Comparison of ENCODE assay signal across 8 mouse cellular contexts in the genomic region with DNA sequence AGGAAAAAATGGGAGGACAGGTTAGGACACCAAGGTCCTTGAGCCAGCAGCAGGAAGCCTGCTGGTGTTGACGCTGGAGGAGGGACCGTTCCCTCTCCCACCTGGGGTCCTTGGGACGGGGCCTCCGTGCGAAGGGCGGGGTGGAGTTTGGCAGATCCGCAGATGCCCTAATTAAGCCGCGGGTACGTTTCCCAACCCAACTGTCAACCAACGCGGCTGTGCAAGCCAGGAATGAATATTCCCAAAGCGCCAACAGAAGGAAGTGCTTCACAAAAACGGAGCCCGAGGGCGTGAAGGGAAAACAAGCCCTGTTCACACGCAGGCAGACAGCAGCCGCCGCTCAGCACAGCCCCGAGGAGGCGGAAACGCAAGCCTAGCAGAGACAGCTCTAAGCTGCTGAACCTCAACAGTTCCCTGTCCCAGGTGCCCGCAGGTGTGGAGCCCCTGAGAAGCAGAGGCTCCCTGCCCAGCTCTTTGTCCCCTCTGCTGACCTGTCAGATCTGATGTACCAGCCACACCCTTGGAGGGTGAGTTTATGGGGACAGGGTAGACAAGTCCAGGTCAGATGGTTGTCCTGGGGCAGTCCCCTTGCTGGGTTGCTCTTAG.
A peak's percentile ranks its signal among the peaks of the same experiment; 100 is the strongest.
DNase-seq lines count a peak whose midpoint lies in the region; ATAC-seq and TF ChIP-seq lines count a peak whose summit lies in the region.

No protein-coding gene starts in this region.

- DNase-seq in cerebellum, adult 2 months = peak; percentile 15
- no peak for DNase-seq in cerebellum, adult 11-12 months
- peak; percentile 46 for DNase-seq in embryo, embryonic 10 days (ENCODE audit: low spot score)
- DNase-seq in layer of hippocampus, postnatal 36 days = peak; percentile 62 to 78
- no peak for DNase-seq in natural killer cell, adult 2 months (ENCODE audit: low spot score in 2 of 2)
- DNase-seq in adrenal gland, adult 8-10 months = no peak

- no peak overlapping the region for H3K27ac ChIP-seq in cerebellum, adult 2 months (ENCODE audit: insufficient read depth, low read length)
- H3K27ac ChIP-seq in heart, embryonic 13.5 days (replicated peaks) = no peak overlapping the region
- H3K27ac ChIP-seq in midbrain, embryonic 12.5 days (replicated peaks) = no peak overlapping the region

- no peak for TF ChIP-seq CTCF in cerebellum, adult 2 months (IDR thresholded peaks at IDR 0.05; ENCODE audit: borderline replicate concordance, insufficient read depth, low read depth, low read length)

- 0 out of 2 replicates have a peak, but pooled peaks cover 3% of the 10 kb centered on the region for H3K4me1 ChIP-seq in cerebellum, adult 2 months (ENCODE audit: control insufficient read depth, insufficient read depth, low read length)
- peaks cover 25% of the 10 kb centered on the region for H3K4me1 ChIP-seq in heart, embryonic 13.5 days
- H3K4me1 ChIP-seq in midbrain, embryonic 12.5 days = peaks cover 10% of the 10 kb centered on the region

- peak overlapping the region; percentile 70 for H3K4me2 ChIP-seq in heart, embryonic 13.5 days
- H3K4me2 ChIP-seq in midbrain, embryonic 12.5 days (replicated peaks) = peak overlapping the region; percentile 49

- 2% methylated on average over 23 of the region's 23 CpGs for WGBS in cerebellum, adult 2 months
- WGBS in heart, embryonic 13.5 days = 1% methylated on average over 23 of the region's 23 CpGs
- 3% methylated on average over 23 of the region's 23 CpGs for WGBS in midbrain, embryonic 12.5 days

- H3K27me3 ChIP-seq in cerebellum, adult 2 months (ENCODE audit: control insufficient read depth, insufficient read depth, low read length) = peaks cover 1% of the 10 kb centered on the region; the same call in 1 of the 2 replicates
- peaks cover 21% of the 10 kb centered on the region for H3K27me3 ChIP-seq in heart, embryonic 13.5 days (replicated peaks)
- peaks cover 36% of the 10 kb centered on the region for H3K27me3 ChIP-seq in midbrain, embryonic 12.5 days

- no peaks in the 10 kb centered on the region for H3K9me3 ChIP-seq in heart, embryonic 13.5 days
- H3K9me3 ChIP-seq in midbrain, embryonic 12.5 days = no peaks in the 10 kb centered on the region

- no peak for ATAC-seq in heart, embryonic 13.5 days (ENCODE audit: extremely low read depth, insufficient number of reproducible peaks, low FRiP score, low TSS enrichment)
- peak; percentile 75; the same call in 1 of the 2 replicates for ATAC-seq in midbrain, embryonic 12.5 days (ENCODE audit: low FRiP score, low read depth)

- no peak for TF ChIP-seq POLR2A in cerebellum, adult 2 months (IDR thresholded peaks at IDR 0.05; ENCODE audit: borderline replicate concordance, insufficient read depth, low read length)

- peak overlapping the region; percentile 71 for H3K9ac ChIP-seq in heart, embryonic 13.5 days
- H3K9ac ChIP-seq in midbrain, embryonic 12.5 days (replicated peaks) = peak overlapping the region; percentile 28; the same call in 1 of the 2 replicates

- H3K36me3 ChIP-seq in heart, embryonic 13.5 days = no peaks in the 10 kb centered on the region
- H3K36me3 ChIP-seq in midbrain, embryonic 12.5 days = no peaks in the 10 kb centered on the region

- H3K4me3 ChIP-seq in cerebellum, adult 2 months (replicated peaks; ENCODE audit: insufficient read depth, low read depth, low read length) = no peak overlapping the region
- peak overlapping the region; percentile 42 for H3K4me3 ChIP-seq in heart, embryonic 13.5 days
- peak overlapping the region; percentile 24 for H3K4me3 ChIP-seq in midbrain, embryonic 12.5 days

Comparison
In these comparisons a context has a peak if more than half of its experiments do, and no peak if none do; other contexts are left out.
1. DNase-seq: peak in cerebellum, adult 2 months (2 of 2), embryo, embryonic 10 days (single experiment) and layer of hippocampus, postnatal 36 days (2 of 2); none in cerebellum, adult 11-12 months (single experiment), natural killer cell, adult 2 months (0 of 2) and adrenal gland, adult 8-10 months (single experiment).